Mouse (Mus musculus) forebrain, embryonic 16.5 days (tissue): Measurements from ENCODE around the gene Galc. TPM values are rescaled to one million over a fixed set of nuclear protein-coding genes. Genes with fewer than 3 reads are reported as not detected.

Experiments used
- ATAC-seq: fragments of 200-750 bp; cut with Nextera tagmentation; 2 replicates; pipeline ENCODE4 v1.8.0; 2017; ENCODE audit warnings: mild to moderate bottlenecking, moderate library complexity
- H3K27ac ChIP-seq: fragments of 300-500 bp; sonication (generic); 2 replicates; pipeline ENCODE4 v1.5.1; 2014; ENCODE audit warnings: low read length, control low read depth
- H3K27me3 ChIP-seq: fragments of 300-500 bp; sonication (generic); replicated peaks from 2 replicates; pipeline ENCODE4 v1.6.1; 2014; ENCODE audit warnings: low read length; ENCODE audit not compliant: control insufficient read depth, insufficient read depth
- H3K36me3 ChIP-seq: fragments of 300-500 bp; sonication (generic); 2 replicates; pipeline ENCODE4 v1.6.1; 2014; ENCODE audit not compliant: control insufficient read depth, insufficient read depth
- H3K4me1 ChIP-seq: fragments of 300-500 bp; sonication (generic); replicated peaks from 2 replicates; pipeline ENCODE4 v1.6.1; 2014; ENCODE audit warnings: low read length; ENCODE audit not compliant: control insufficient read depth, insufficient read depth
- H3K4me2 ChIP-seq: fragments of 300-500 bp; sonication (generic); 2 replicates; pipeline ENCODE4 v1.6.1; 2014; ENCODE audit warnings: mild to moderate bottlenecking, low read length, control low read depth
- H3K4me3 ChIP-seq: fragments of 300-500 bp; sonication (generic); replicated peaks from 2 replicates; pipeline ENCODE4 v1.5.1; 2014; ENCODE audit warnings: mild to moderate bottlenecking, low read length, control low read depth
- H3K9ac ChIP-seq: fragments of 300-500 bp; sonication (generic); replicated peaks from 2 replicates; pipeline ENCODE4 v1.6.1; 2014; ENCODE audit warnings: low read depth, low read length, control low read depth
- H3K9me3 ChIP-seq: fragments of 300-500 bp; sonication (generic); 2 replicates; pipeline ENCODE4 v1.6.1; 2016; ENCODE audit warnings: low read length; ENCODE audit not compliant: control insufficient read depth
- WGBS: fragments of 180-500 bp; shearing (Covaris S2); extraction: QIAGEN DNeasy Blood & Tissue Kit; methylation state at CpG from one replicate; pipeline ENCODE4 v1.1.7; 2014; 5-methylcytosine and 5-hydroxymethylcytosine counted together
- polyA plus RNA-seq: library from polyadenylated mRNA; unstranded; fragments of >200 nt; fragmentation: Nextera tagmentation; extraction: Ambion mirVana; gene quantifications from 2 replicates; pipeline ENCODE4 v1.2.1, GENCODE M21; 2015

Gene Galc
- polyA plus RNA-seq, 1 experiment from 2014 or later: 10.3 TPM

- H3K4me2 ChIP-seq: no peak overlapping the region
- H3K27ac ChIP-seq: no peak overlapping the region
- no peaks in the 10 kb centered on the region for H3K9me3 ChIP-seq
- no peaks in the 10 kb centered on the region for H3K27me3 ChIP-seq
- 95% methylated on average over 2 of the region's 2 CpGs for WGBS
- no peaks in the 10 kb centered on the region for H3K4me1 ChIP-seq
- ATAC-seq: no peak
- H3K36me3 ChIP-seq: 0 out of 2 replicates have a peak, but pooled peaks cover 2% of the 10 kb centered on the region
- no peak overlapping the region for H3K4me3 ChIP-seq
- H3K9ac ChIP-seq: no peak overlapping the region
Measured at GRCm38 (mm10) chr12:98227037-98227436, 32.2 kb downstream of the Galc start.

DNA sequence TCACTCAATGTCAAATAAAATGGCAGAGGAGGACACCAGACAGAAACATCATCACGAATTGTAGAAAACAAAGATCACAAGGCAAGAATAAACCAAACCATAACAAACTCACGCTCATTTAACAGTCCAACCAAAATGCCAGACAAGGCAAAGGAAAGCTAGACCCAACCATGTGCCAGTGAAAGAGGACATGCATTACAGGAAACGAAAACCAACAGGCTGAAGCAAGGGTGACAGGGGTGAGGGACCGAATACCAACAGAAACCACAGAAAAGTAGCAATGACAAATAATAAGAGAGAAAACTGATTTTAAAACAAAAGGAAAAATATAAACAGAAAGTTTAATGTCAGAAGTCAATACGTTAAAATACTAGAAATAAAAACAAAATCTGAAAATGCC, 36.0 kb downstream of the Galc start:
- no peaks in the 10 kb centered on the region for H3K9me3 ChIP-seq
- no peak overlapping the region for H3K9ac ChIP-seq
- 0 out of 2 replicates have a peak, but pooled peaks cover 2% of the 10 kb centered on the region for H3K36me3 ChIP-seq
- no peaks in the 10 kb centered on the region for H3K4me1 ChIP-seq
- H3K27me3 ChIP-seq: no peaks in the 10 kb centered on the region
- H3K4me2 ChIP-seq: no peak overlapping the region
- no peak for ATAC-seq
- 92% methylated on average over 5 of the region's 5 CpGs for WGBS
- H3K4me3 ChIP-seq: no peak overlapping the region
- no peak overlapping the region for H3K27ac ChIP-seq

- Histone ChIP-seq H3K36me3 (no peaks in the 10 kb centered on the region), H3K9ac (no peak overlapping the region), H3K4me1 (no peaks in the 10 kb centered on the region), H3K4me2 (no peak overlapping the region), H3K27ac (no peak overlapping the region), H3K9me3 (no peaks in the 10 kb centered on the region), H3K4me3 (no peak overlapping the region), H3K27me3 (no peaks in the 10 kb centered on the region)
- whole genome bisulfite sequencing: 79% methylated on average over 11 of the region's 11 CpGs
- no peak for ATAC-seq
Measured at GRCm38 (mm10) chr12:98216432-98216831, 42.8 kb downstream of the Galc start.

DNA sequence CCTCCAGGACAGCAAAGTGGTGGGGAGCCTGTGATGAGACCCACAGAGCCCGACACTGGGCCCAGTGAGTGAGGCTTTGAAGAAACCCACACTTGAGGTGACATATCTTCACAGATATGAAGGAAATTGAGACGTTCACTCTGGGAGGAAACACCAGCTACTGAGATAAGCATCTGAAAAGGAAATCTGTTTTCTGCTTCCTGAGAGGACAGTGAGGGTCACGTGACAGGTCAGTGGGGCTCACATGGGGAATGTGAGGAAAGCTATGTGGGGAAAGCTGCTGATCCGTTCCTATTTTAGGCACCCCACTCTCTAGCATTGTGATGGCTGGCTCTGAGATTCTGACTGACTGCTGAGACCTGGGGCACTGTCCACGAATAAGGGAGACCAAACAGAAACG, 43.7 kb downstream of the Galc start:
- Histone ChIP-seq H3K4me3 (no peak overlapping the region), H3K4me1 (no peaks in the 10 kb centered on the region), H3K27ac (no peak overlapping the region), H3K9ac (no peak overlapping the region), H3K9me3 (no peaks in the 10 kb centered on the region), H3K4me2 (no peak overlapping the region), H3K27me3 (no peaks in the 10 kb centered on the region), H3K36me3 (no peaks in the 10 kb centered on the region)
- ATAC-seq: no peak
- WGBS: 72% methylated on average over 6 of the region's 6 CpGs

GRCm38 (mm10) chr12:98214191-98214590, 45.1 kb downstream of the Galc start:
- WGBS: 89% methylated on average over 14 of the region's 14 CpGs
- no peak overlapping the region for H3K4me2 ChIP-seq
- H3K9me3 ChIP-seq: no peaks in the 10 kb centered on the region
- no peaks in the 10 kb centered on the region for H3K4me1 ChIP-seq
- no peak for ATAC-seq
- H3K9ac ChIP-seq: no peak overlapping the region
- H3K27me3 ChIP-seq: no peaks in the 10 kb centered on the region
- no peak overlapping the region for H3K4me3 ChIP-seq
- H3K27ac ChIP-seq: no peak overlapping the region
- no peaks in the 10 kb centered on the region for H3K36me3 ChIP-seq

- no peak for ATAC-seq
- no peaks in the 10 kb centered on the region for H3K36me3 ChIP-seq
- H3K4me1 ChIP-seq: no peaks in the 10 kb centered on the region
- 91% methylated on average over 7 of the region's 7 CpGs for WGBS
- no peak overlapping the region for H3K9ac ChIP-seq
- no peaks in the 10 kb centered on the region for H3K27me3 ChIP-seq
- H3K27ac ChIP-seq: no peak overlapping the region
- no peaks in the 10 kb centered on the region for H3K9me3 ChIP-seq
- no peak overlapping the region for H3K4me2 ChIP-seq
- H3K4me3 ChIP-seq: no peak overlapping the region
Measured at GRCm38 (mm10) chr12:98213791-98214190, 45.5 kb downstream of the Galc start.

- no peak overlapping the region for H3K27ac ChIP-seq
- no peaks in the 10 kb centered on the region for H3K4me1 ChIP-seq
- H3K4me2 ChIP-seq: no peak overlapping the region
- no peaks in the 10 kb centered on the region for H3K27me3 ChIP-seq
- 91% methylated on average over 7 of the region's 7 CpGs for WGBS
- H3K9me3 ChIP-seq: no peaks in the 10 kb centered on the region
- H3K4me3 ChIP-seq: no peak overlapping the region
- no peaks in the 10 kb centered on the region for H3K36me3 ChIP-seq
- no peak for ATAC-seq
- H3K9ac ChIP-seq: no peak overlapping the region
Measured at GRCm38 (mm10) chr12:98213332-98213731, 45.9 kb downstream of the Galc start.

GRCm38 (mm10) chr12:98212457-98213175, 46.6 kb downstream of the Galc start:
- Histone ChIP-seq H3K27ac (no peak overlapping the region), H3K4me3 (no peak overlapping the region), H3K9ac (no peak overlapping the region), H3K9me3 (no peaks in the 10 kb centered on the region), H3K27me3 (no peaks in the 10 kb centered on the region), H3K4me1 (no peaks in the 10 kb centered on the region), H3K36me3 (no peaks in the 10 kb centered on the region), H3K4me2 (no peak overlapping the region)
- WGBS: 89% methylated on average over 13 of the region's 13 CpGs
- ATAC-seq: peak; percentile 78

DNA sequence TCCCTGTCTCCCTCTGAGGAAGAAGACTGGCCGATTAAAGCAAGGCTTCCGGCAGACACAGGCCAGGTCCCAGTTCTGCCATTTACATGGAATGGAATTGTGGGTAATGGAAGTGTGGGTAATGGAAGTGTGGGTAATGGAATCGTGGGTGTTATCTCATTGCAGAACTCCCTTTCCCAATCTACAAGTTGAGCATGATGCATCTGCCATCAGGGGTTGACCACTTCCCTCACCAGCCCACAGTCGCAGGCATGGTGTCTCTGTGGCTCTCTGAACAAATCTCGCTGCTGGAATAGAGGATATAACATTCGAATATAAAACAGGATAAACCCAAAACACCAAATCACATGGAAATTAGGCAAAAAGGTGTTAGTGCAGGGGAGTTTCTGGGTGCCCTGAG, 48.8 kb downstream of the Galc start:
- Histone ChIP-seq H3K9ac (no peak overlapping the region), H3K9me3 (no peaks in the 10 kb centered on the region), H3K4me2 (no peak overlapping the region), H3K4me3 (no peak overlapping the region), H3K4me1 (no peaks in the 10 kb centered on the region), H3K27me3 (no peaks in the 10 kb centered on the region), H3K27ac (no peak overlapping the region), H3K36me3 (no peaks in the 10 kb centered on the region)
- WGBS: 91% methylated on average over 6 of the region's 6 CpGs
- ATAC-seq: no peak

GRCm38 (mm10) chr12:98208104-98208503, 51.2 kb downstream of the Galc start:
- no peaks in the 10 kb centered on the region for H3K36me3 ChIP-seq
- ATAC-seq: no peak
- no peak overlapping the region for H3K27ac ChIP-seq
- H3K4me1 ChIP-seq: no peaks in the 10 kb centered on the region
- no peaks in the 10 kb centered on the region for H3K9me3 ChIP-seq
- 85% methylated on average over 10 of the region's 10 CpGs for WGBS
- H3K4me3 ChIP-seq: no peak overlapping the region
- no peaks in the 10 kb centered on the region for H3K27me3 ChIP-seq
- no peak overlapping the region for H3K4me2 ChIP-seq
- H3K9ac ChIP-seq: no peak overlapping the region
